Mouse (Mus musculus): ENCODE results near the gene Cfap300. TPM values are rescaled to one million over a fixed set of nuclear protein-coding genes. Genes with fewer than 3 reads are reported as not detected.
A peak's percentile ranks its signal among the peaks of the same experiment; 100 is the strongest.

Gene Cfap300
- total and polyA plus RNA-seq, 2 experiments from 2014 or later, result 10.3 to 11.1 TPM

GRCm38 (mm10) chr9:8035546-8035945 lies 7.1 kb downstream of the Cfap300 start:
- H3K27ac ChIP-seq, result no peak overlapping the region
- no peaks in the 10 kb centered on the region for H3K9me3 ChIP-seq (ENCODE audit: low read length)
- H3K27me3 ChIP-seq (ENCODE audit: insufficient read depth, low read length), result no peaks in the 10 kb centered on the region
- no peak for DNase-seq (ENCODE audit: low spot score)
- no peak overlapping the region for H3K4me2 ChIP-seq (ENCODE audit: low read depth, low read length)
- no peak for TF ChIP-seq CTCF (IDR thresholded peaks at IDR 0.05; ENCODE audit: low read depth)
- no peaks in the 10 kb centered on the region for H3K4me1 ChIP-seq (ENCODE audit: insufficient read depth, low read length)
- no peak for ATAC-seq
- no peak overlapping the region for H3K4me3 ChIP-seq (ENCODE audit: low read length)
- H3K9ac ChIP-seq (replicated peaks; ENCODE audit: low read length), result no peak overlapping the region
- no peaks in the 10 kb centered on the region for H3K36me3 ChIP-seq (ENCODE audit: insufficient read depth, low read length)
- WGBS, result 42% methylated on average over 7 of the region's 7 CpGs

GRCm38 (mm10) chr9:8035091-8035490 lies 7.5 kb downstream of the Cfap300 start:
- no peak overlapping the region for H3K27ac ChIP-seq
- no peak overlapping the region for H3K4me2 ChIP-seq (ENCODE audit: low read depth, low read length)
- WGBS, result 73% methylated on average over 4 of the region's 4 CpGs
- H3K4me3 ChIP-seq (ENCODE audit: low read length), result no peak overlapping the region
- no peaks in the 10 kb centered on the region for H3K36me3 ChIP-seq (ENCODE audit: insufficient read depth, low read length)
- no peak overlapping the region for H3K9ac ChIP-seq (replicated peaks; ENCODE audit: low read length)
- DNase-seq (ENCODE audit: low spot score) (no peak), ATAC-seq (no peak)
- no peaks in the 10 kb centered on the region for H3K27me3 ChIP-seq (ENCODE audit: insufficient read depth, low read length)
- TF ChIP-seq CTCF (IDR thresholded peaks at IDR 0.05; ENCODE audit: low read depth), result no peak
- H3K9me3 ChIP-seq (ENCODE audit: low read length), result no peaks in the 10 kb centered on the region
- no peaks in the 10 kb centered on the region for H3K4me1 ChIP-seq (ENCODE audit: insufficient read depth, low read length)

GRCm38 (mm10) chr9:8034143-8034542 lies 8.5 kb downstream of the Cfap300 start:
- no peaks in the 10 kb centered on the region for H3K9me3 ChIP-seq (ENCODE audit: low read length)
- no peak overlapping the region for H3K9ac ChIP-seq (replicated peaks; ENCODE audit: low read length)
- TF ChIP-seq CTCF (IDR thresholded peaks at IDR 0.05; ENCODE audit: low read depth), result no peak
- no peak for ATAC-seq
- 97% methylated on average over 1 of the region's 1 CpGs for WGBS
- no peaks in the 10 kb centered on the region for H3K36me3 ChIP-seq (ENCODE audit: insufficient read depth, low read length)
- H3K27me3 ChIP-seq (ENCODE audit: insufficient read depth, low read length), result no peaks in the 10 kb centered on the region
- H3K4me2 ChIP-seq (ENCODE audit: low read depth, low read length), result no peak overlapping the region
- no peak overlapping the region for H3K4me3 ChIP-seq (ENCODE audit: low read length)
- H3K27ac ChIP-seq, result no peak overlapping the region
- H3K4me1 ChIP-seq (ENCODE audit: insufficient read depth, low read length), result no peaks in the 10 kb centered on the region
- no peak for DNase-seq (ENCODE audit: low spot score)

GRCm38 (mm10) chr9:8032847-8033246 lies 9.8 kb downstream of the Cfap300 start:
- WGBS, result 62% methylated on average over 5 of the region's 5 CpGs
- ATAC-seq, result peak; percentile 47; the same call in 1 of the 2 replicates
- Histone ChIP-seq H3K4me3 (ENCODE audit: low read length) (no peak overlapping the region), H3K9me3 (ENCODE audit: low read length) (no peaks in the 10 kb centered on the region), H3K4me2 (ENCODE audit: low read depth, low read length) (no peak overlapping the region), H3K27ac (no peak overlapping the region), H3K27me3 (ENCODE audit: insufficient read depth, low read length) (no peaks in the 10 kb centered on the region), H3K9ac (replicated peaks; ENCODE audit: low read length) (no peak overlapping the region), H3K4me1 (ENCODE audit: insufficient read depth, low read length) (no peaks in the 10 kb centered on the region), H3K36me3 (ENCODE audit: insufficient read depth, low read length) (no peaks in the 10 kb centered on the region)
- DNase-seq (ENCODE audit: low spot score), result no peak
- TF ChIP-seq CTCF (IDR thresholded peaks at IDR 0.05; ENCODE audit: low read depth), result no peak

DNA sequence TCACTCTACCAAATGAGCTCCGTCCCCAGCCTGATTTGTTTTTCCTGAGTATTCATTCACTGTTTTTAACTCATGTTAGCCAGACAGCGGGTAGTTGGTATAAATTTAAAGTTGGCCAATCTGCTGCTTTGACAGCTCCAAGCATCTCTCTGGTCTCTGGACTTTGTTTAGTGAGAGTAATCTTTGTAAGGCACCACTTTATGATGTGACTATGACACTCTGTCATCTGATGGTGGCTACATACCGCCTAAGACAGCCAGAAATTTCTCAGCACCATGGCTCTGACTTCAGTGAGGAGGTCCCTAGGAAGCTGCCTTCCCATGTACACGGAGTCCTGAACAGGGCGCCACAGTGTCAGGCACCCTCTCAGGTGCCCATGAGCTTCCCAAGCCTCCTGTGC lies 24.0 kb downstream of the Cfap300 start:
- H3K36me3 ChIP-seq (ENCODE audit: insufficient read depth, low read length), result no peaks in the 10 kb centered on the region
- no peaks in the 10 kb centered on the region for H3K27me3 ChIP-seq (ENCODE audit: insufficient read depth, low read length)
- no peak overlapping the region for H3K4me3 ChIP-seq (ENCODE audit: low read length)
- ATAC-seq, result no peak
- no peaks in the 10 kb centered on the region for H3K4me1 ChIP-seq (ENCODE audit: insufficient read depth, low read length)
- no peaks in the 10 kb centered on the region for H3K9me3 ChIP-seq (ENCODE audit: low read length)
- H3K9ac ChIP-seq (replicated peaks; ENCODE audit: low read length), result no peak overlapping the region
- H3K4me2 ChIP-seq (ENCODE audit: low read depth, low read length), result no peak overlapping the region
- no peak for TF ChIP-seq CTCF (IDR thresholded peaks at IDR 0.05; ENCODE audit: low read depth)
- no peak overlapping the region for H3K27ac ChIP-seq
- no peak for DNase-seq (ENCODE audit: low spot score)
- WGBS, result 88% methylated on average over 5 of the region's 5 CpGs

GRCm38 (mm10) chr9:8017253-8017913 lies 25.2 kb downstream of the Cfap300 start:
- no peak overlapping the region for H3K4me2 ChIP-seq (ENCODE audit: low read depth, low read length)
- ATAC-seq (no peak), DNase-seq (ENCODE audit: low spot score) (no peak)

DNA sequence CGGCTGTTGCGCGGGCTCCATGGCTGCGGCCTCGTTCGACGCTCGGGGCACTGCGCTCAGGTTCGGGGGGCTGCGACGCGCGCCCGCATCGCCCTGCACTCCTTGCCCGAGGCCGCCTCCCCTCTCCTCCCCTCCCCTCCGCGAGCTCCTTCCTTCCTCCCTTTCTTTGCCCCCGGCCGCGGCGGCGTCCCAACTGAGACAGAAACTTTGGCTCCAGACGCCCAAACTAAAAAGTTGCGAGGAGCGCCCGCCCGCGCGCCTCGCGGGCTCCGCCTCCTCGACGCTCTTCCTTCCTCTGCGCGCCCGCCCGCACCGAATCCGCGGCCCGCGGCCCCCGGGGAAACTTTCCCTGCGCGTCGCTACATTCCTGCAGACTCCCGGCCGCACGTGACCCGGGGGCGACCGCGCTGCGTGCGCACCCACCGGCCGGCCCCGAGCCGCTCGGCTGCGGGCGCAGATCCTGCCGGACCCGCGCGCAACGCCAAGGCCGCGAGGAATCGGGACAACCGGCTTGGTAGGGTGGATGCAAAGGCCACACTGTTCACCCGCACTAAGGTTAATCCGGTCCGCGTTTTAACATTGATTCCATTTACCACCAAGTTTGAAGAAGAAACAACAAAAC lies 38.1 kb downstream of the Cfap300 start, which contains the start of gene Yap1:
TSS of gene Yap1 (minus strand) at position 227 of the 622 bp plus-strand sequence.
- 0% methylated on average over 73 of the region's 79 CpGs for WGBS
- ATAC-seq, result peak; percentile 92

More at GRCm38 (mm10) chr9:8017253-8017913, 25.2 kb downstream of the Cfap300 start:
- Histone ChIP-seq H3K9me3 (ENCODE audit: low read length) (no peaks in the 10 kb centered on the region), H3K27ac (no peak overlapping the region), H3K27me3 (ENCODE audit: insufficient read depth, low read length) (no peaks in the 10 kb centered on the region), H3K9ac (replicated peaks; ENCODE audit: low read length) (no peak overlapping the region), H3K36me3 (ENCODE audit: insufficient read depth, low read length) (no peaks in the 10 kb centered on the region), H3K4me1 (ENCODE audit: insufficient read depth, low read length) (no peaks in the 10 kb centered on the region), H3K4me3 (ENCODE audit: low read length) (no peak overlapping the region)
- WGBS, result 64% methylated on average over 15 of the region's 20 CpGs
- TF ChIP-seq CTCF (IDR thresholded peaks at IDR 0.05; ENCODE audit: low read depth), result no peak

More for the DNA sequence above, 38.1 kb downstream of the Cfap300 start, which contains the start of gene Yap1:
- H3K4me3 ChIP-seq (ENCODE audit: low read length), result peak within 1 kb of the TSS; percentile 76
- H3K4me1 ChIP-seq (ENCODE audit: insufficient read depth, low read length), result no peaks in the 10 kb centered on the region
- TF ChIP-seq CTCF (IDR thresholded peaks at IDR 0.05; ENCODE audit: low read depth), result no peak
- peak within 1 kb of the TSS; percentile 73 for H3K4me2 ChIP-seq (ENCODE audit: low read depth, low read length)
- H3K9ac ChIP-seq (replicated peaks; ENCODE audit: low read length), result peak within 1 kb of the TSS; percentile 65
- peak; percentile 90 for DNase-seq (ENCODE audit: low spot score)
- H3K9me3 ChIP-seq (ENCODE audit: low read length), result no peaks in the 10 kb centered on the region
- no peaks in the 10 kb centered on the region for H3K27me3 ChIP-seq (ENCODE audit: insufficient read depth, low read length)
- H3K27ac ChIP-seq, result peak within 1 kb of the TSS; percentile 87
- no peaks in the 10 kb centered on the region for H3K36me3 ChIP-seq (ENCODE audit: insufficient read depth, low read length)
